Mouse (Mus musculus) liver, embryonic 12.5 days (tissue): ENCODE data around the gene Styx. TPM values are rescaled to one million over a fixed set of nuclear protein-coding genes. Genes with fewer than 3 reads are reported as not detected.

Source experiments
- ATAC-seq: fragments of 200-750 bp; cut with Nextera tagmentation; 2 replicates; pipeline ENCODE4 v1.8.0; 2017; ENCODE audit warnings: moderate number of reproducible peaks, mild to moderate bottlenecking, moderate library complexity
- H3K27ac ChIP-seq: fragments of 300-500 bp; sonication (generic); 2 replicates; pipeline ENCODE4 v1.5.1; 2016; ENCODE audit warnings: mild to moderate bottlenecking
- H3K27me3 ChIP-seq: fragments of 300-500 bp; sonication (generic); replicated peaks from 2 replicates; pipeline ENCODE4 v1.6.1; 2016; ENCODE audit warnings: mild to moderate bottlenecking, moderate library complexity
- H3K36me3 ChIP-seq: fragments of 300-500 bp; sonication (generic); 2 replicates; pipeline ENCODE4 v1.6.1; 2016; ENCODE audit warnings: mild to moderate bottlenecking, moderate library complexity
- H3K4me1 ChIP-seq: fragments of 300-500 bp; sonication (generic); 2 replicates; pipeline ENCODE4 v1.6.1; 2016
- H3K4me2 ChIP-seq: fragments of 300-500 bp; sonication (generic); 2 replicates; pipeline ENCODE4 v1.6.1; 2016; ENCODE audit warnings: mild to moderate bottlenecking, moderate library complexity
- H3K4me3 ChIP-seq: fragments of 300-500 bp; sonication (generic); 2 replicates; pipeline ENCODE4 v1.5.1; 2016; ENCODE audit warnings: mild to moderate bottlenecking, moderate library complexity
- H3K9ac ChIP-seq: fragments of 300-500 bp; sonication (generic); 2 replicates; pipeline ENCODE4 v1.6.1; 2016; ENCODE audit warnings: mild to moderate bottlenecking, moderate library complexity
- H3K9me3 ChIP-seq: fragments of 300-500 bp; sonication (generic); replicated peaks from 2 replicates; pipeline ENCODE4 v1.6.1; 2016; ENCODE audit warnings: mild to moderate bottlenecking, moderate library complexity
- WGBS: fragments of 180-500 bp; shearing (Covaris S2); methylation state at CpG from one replicate; pipeline ENCODE4 v1.1.7; 2016; ENCODE audit not compliant: insufficient replicate concordance; 5-methylcytosine and 5-hydroxymethylcytosine counted together
- polyA plus RNA-seq: library from polyadenylated mRNA; unstranded; fragments of >200 nt; fragmentation: Nextera tagmentation; extraction: Ambion mirVana; gene quantifications from 2 replicates; pipeline ENCODE4 v1.2.1, GENCODE M21; 2016

Styx gene
- polyA plus RNA-seq, 1 experiment from 2014 or later = 30.3 TPM

DNA sequence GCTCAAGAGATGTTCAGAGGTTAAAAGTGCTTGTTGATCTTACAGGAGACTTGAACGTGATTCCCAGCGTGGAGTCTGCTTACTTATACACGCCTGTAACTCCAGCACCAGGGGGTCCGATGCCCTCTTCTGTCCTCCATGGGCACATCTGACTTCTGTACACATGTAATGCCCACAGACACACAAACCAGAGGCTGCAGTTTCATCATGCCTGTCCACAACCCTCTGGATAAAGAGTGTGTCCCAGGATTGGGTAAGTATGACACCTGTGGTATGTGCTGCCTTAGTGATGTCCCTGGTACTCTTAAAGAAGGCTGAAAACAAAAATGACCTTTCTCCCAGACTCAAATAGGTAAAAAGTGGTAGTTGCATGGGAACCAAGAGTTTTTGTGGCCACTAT, 68.4 kb downstream of the Styx start:
- H3K9ac ChIP-seq = no peak overlapping the region
- no peak overlapping the region for H3K4me3 ChIP-seq
- H3K27me3 ChIP-seq = no peaks in the 10 kb centered on the region
- no peaks in the 10 kb centered on the region for H3K36me3 ChIP-seq
- 70% methylated on average over 4 of the region's 4 CpGs for WGBS
- no peaks in the 10 kb centered on the region for H3K9me3 ChIP-seq
- H3K4me2 ChIP-seq = no peak overlapping the region
- ATAC-seq = no peak
- no peak overlapping the region for H3K27ac ChIP-seq
- H3K4me1 ChIP-seq = no peaks in the 10 kb centered on the region

DNA sequence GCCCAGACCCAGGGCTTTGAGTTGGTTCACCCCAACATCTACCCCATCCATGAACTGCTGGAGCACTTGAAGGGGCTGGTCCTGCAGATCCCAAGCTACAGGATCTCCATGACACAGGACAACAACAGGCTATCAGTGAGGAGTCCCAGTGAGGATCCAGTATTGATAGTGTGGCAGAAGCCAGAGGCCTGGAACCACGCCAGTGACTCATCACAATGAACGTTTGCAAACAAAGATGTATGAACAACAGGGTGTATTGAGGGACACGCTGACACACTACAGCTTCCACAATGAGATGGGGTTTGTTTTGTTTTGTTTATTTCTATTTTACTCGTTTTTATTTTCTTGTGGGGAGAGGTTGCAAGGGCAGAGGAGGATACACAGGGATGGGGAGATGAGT, 71.5 kb downstream of the Styx start:
- H3K9ac ChIP-seq = no peak overlapping the region
- H3K36me3 ChIP-seq = no peaks in the 10 kb centered on the region
- no peak overlapping the region for H3K27ac ChIP-seq
- H3K4me3 ChIP-seq = no peak overlapping the region
- peaks cover 5% of the 10 kb centered on the region; the same call in 1 of the 2 replicates for H3K9me3 ChIP-seq
- 44% methylated on average over 4 of the region's 4 CpGs for WGBS
- no peak for ATAC-seq
- no peak overlapping the region for H3K4me2 ChIP-seq
- no peaks in the 10 kb centered on the region for H3K4me1 ChIP-seq
- H3K27me3 ChIP-seq = no peaks in the 10 kb centered on the region

DNA sequence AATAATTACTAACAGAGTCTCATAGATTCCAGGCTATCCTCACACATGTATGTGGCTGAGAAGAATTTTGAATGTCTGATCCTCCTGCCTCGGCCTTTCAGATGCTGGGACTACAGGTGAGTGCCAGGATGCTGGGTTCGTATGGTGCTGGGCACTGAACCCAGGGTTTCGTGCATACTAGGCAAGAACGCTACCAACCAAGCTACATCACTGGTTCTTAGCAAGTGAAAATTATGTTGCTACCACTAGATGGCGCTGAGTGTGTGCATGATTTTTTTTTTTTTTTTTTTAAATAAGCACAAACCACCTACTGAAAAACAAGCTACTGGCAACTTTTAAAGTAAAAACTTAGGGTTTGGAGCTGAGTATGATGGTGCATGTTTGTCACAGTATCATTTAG, 72.3 kb downstream of the Styx start:
- WGBS = 11% methylated on average over 5 of the region's 5 CpGs
- no peaks in the 10 kb centered on the region for H3K27me3 ChIP-seq

DNA sequence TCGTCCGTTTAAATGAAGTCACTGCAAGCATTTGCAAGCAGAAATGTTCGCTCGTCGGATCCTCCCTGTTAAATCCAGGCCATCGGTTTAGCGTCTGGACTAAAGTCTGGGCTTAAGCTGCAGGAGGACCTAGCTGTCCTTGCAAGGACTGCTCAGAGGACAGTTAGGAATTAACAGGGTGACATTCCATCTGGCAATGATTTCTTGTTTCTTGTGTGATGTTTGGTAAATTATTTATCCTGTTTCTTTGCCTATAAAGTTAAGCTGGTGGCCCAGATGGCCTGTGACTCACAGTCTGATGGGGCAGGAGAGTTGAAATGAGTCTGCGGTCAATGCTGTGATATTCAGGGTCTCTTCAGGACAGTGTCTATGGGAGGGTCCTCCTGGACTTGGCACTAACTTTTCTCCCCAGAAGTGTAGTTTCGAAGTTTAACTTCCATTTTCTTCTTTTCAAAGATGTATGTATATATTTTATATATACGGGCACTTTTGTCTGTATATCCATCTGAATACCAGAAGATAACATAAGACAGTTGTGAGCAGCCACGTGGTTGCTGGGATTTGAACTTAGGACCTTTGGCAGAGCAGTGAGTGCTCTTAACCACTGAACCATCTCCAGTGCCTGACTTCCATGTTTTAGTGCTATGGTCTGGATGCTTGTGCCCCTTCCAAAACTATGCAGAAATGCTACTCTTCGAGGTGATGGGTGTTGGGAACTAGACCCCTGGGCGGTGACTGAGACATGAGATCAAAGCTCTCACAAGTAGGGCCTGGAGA, 79.4 kb downstream of the Styx start:
- H3K36me3 ChIP-seq = no peaks in the 10 kb centered on the region
- H3K4me1 ChIP-seq = no peaks in the 10 kb centered on the region
- no peak overlapping the region for H3K4me2 ChIP-seq
- ATAC-seq = no peak
- WGBS = 70% methylated on average over 13 of the region's 13 CpGs
- H3K27me3 ChIP-seq = no peaks in the 10 kb centered on the region
- peaks cover 17% of the 10 kb centered on the region for H3K9me3 ChIP-seq
- no peak overlapping the region for H3K27ac ChIP-seq
- H3K9ac ChIP-seq = no peak overlapping the region
- H3K4me3 ChIP-seq = no peak overlapping the region

More for the DNA sequence above, 72.3 kb downstream of the Styx start:
- Histone ChIP-seq H3K4me3 (no peak overlapping the region), H3K4me2 (no peak overlapping the region), H3K9ac (no peak overlapping the region), H3K27ac (no peak overlapping the region), H3K9me3 (peaks cover 5% of the 10 kb centered on the region; the same call in 1 of the 2 replicates), H3K4me1 (no peaks in the 10 kb centered on the region), H3K36me3 (no peaks in the 10 kb centered on the region)
- ATAC-seq = no peak

DNA sequence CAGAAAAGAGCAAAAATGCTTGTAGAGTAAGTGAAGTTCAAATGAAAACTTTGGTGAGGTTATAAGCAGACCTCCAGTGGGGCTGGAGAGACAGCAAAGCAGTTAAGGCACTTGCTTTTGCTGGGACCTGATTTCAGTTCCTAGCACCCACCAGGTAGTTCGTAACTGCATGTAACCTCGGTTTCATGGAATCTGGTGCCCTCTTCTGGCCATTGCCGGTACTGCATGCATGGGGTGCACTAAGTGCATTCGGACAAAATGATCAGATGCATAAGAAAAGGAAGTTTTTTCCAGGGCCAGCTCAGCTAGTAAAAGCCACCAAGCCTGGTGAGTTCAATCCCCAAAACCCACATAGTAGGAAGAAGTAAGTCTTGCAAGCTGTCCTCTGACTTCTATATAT, 81.1 kb downstream of the Styx start:
- Histone ChIP-seq H3K27ac (no peak overlapping the region), H3K36me3 (no peaks in the 10 kb centered on the region), H3K27me3 (no peaks in the 10 kb centered on the region), H3K4me3 (no peak overlapping the region), H3K4me1 (no peaks in the 10 kb centered on the region), H3K9me3 (peaks cover 12% of the 10 kb centered on the region), H3K9ac (no peak overlapping the region), H3K4me2 (no peak overlapping the region)
- WGBS = 65% methylated on average over 4 of the region's 4 CpGs
- ATAC-seq = no peak

DNA sequence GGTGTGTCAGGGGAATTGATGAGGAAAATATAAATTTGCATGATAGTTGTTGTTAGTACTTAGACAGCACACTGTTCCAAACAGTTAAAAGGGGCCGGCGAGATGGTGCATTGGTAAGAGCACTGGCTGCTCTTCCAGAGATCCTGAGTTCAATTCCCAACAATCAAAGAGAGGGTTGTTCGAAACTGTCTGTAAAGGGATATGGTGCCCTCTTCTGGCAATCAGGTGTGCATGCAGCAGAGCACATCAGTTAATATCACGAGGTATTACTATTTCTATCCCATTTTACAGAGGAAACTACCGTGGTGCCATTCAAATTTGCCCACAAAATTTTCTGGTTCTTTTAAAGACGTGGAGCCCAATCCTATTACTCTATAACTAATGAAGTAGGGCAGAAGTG, 83.3 kb downstream of the Styx start:
- no peak for ATAC-seq
- 49% methylated on average over 6 of the region's 6 CpGs for WGBS
- H3K4me3 ChIP-seq = no peak overlapping the region
- H3K36me3 ChIP-seq = no peaks in the 10 kb centered on the region
- no peak overlapping the region for H3K4me2 ChIP-seq
- H3K9ac ChIP-seq = no peak overlapping the region
- H3K27ac ChIP-seq = no peak overlapping the region
- no peaks in the 10 kb centered on the region for H3K27me3 ChIP-seq
- H3K4me1 ChIP-seq = no peaks in the 10 kb centered on the region
- peaks cover 12% of the 10 kb centered on the region for H3K9me3 ChIP-seq

DNA sequence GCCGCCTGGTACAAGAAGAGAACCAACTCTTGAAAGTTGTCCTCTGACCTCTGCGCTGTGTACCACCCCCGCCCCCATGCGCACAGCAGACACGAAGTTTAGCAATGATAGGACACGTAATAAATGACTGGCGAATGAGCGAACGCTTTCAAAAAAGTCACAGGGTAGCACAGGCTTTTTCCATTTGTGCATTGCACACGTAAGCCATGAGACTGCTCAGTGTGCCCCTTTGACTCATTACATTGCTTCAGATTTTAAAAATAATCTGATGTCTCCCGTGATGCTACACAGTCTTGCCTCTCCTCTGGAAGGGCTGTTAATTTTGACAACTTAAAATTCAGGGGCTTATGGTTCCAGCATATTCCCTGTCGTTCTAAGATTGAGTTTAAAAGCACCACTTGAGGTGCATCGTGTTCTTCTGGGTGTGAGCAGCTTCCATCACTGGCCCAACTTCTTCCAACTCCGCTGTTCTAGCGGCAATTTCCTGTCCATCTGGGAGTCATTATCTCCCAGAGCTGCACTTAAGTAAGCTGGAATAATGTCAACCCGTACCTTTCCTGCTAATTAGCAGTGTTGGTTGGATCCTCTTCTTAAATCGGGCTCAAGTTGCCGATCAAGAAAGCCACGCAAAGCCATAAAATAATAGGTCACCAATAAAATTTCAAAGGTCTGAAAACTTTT, 87.5 kb downstream of the Styx start:
- WGBS = 67% methylated on average over 19 of the region's 19 CpGs
- no peak overlapping the region for H3K4me3 ChIP-seq
- no peak for ATAC-seq

DNA sequence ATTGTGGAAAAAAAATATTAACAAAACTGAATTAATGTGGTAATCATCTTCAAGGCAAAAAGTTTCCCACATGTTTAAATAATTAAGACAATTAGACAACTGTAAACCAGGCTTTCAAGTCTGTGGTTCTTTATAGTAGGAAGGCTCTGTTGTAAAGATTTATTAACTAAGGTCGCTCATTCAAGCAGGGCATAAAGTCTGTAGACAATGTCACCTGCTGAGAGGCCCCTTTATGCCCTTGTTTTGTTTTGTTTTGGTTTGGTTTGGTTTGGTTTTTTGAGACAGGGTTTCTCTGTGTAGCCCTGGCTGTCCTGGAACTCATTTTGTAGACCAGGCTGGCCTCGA, 88.0 kb downstream of the Styx start:
- 81% methylated on average over 2 of the region's 2 CpGs for WGBS

More for the DNA sequence above, 87.5 kb downstream of the Styx start:
- Histone ChIP-seq H3K4me1 (peaks cover 9% of the 10 kb centered on the region), H3K36me3 (no peaks in the 10 kb centered on the region), H3K9ac (no peak overlapping the region), H3K9me3 (no peaks in the 10 kb centered on the region), H3K27me3 (no peaks in the 10 kb centered on the region), H3K4me2 (no peak overlapping the region), H3K27ac (no peak overlapping the region)

DNA sequence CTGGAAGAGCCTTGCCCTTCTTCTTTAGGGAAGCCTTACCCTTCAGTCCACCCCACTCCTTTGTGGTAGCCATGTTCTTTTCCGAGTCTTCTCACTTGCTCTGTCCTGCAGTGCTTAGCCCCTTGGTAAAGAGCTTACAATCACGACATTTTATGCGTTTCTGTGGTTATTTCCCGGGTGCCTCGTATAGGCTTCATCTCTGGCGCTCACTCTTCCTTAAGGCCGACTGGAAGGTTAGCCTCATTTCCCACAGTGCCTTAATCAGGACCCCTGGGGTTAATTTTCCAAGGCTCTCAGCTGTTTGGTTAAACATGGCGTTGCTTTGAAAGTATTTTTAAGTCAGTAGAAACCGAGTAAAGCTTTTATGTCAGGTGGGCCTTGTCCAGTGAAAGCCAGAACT, 88.5 kb downstream of the Styx start:
- ATAC-seq = no peak
- no peak overlapping the region for H3K4me3 ChIP-seq
- H3K27ac ChIP-seq = no peak overlapping the region
- no peak overlapping the region for H3K9ac ChIP-seq
- H3K36me3 ChIP-seq = no peaks in the 10 kb centered on the region
- peaks cover 15% of the 10 kb centered on the region for H3K4me1 ChIP-seq
- WGBS = 66% methylated on average over 9 of the region's 9 CpGs
- H3K4me2 ChIP-seq = no peak overlapping the region
- no peaks in the 10 kb centered on the region for H3K9me3 ChIP-seq
- H3K27me3 ChIP-seq = no peaks in the 10 kb centered on the region

More for the DNA sequence above, 88.0 kb downstream of the Styx start:
- Histone ChIP-seq H3K9me3 (no peaks in the 10 kb centered on the region), H3K36me3 (no peaks in the 10 kb centered on the region), H3K9ac (no peak overlapping the region), H3K27ac (no peak overlapping the region), H3K27me3 (no peaks in the 10 kb centered on the region), H3K4me2 (no peak overlapping the region), H3K4me3 (no peak overlapping the region), H3K4me1 (peaks cover 14% of the 10 kb centered on the region)
- ATAC-seq = no peak

DNA sequence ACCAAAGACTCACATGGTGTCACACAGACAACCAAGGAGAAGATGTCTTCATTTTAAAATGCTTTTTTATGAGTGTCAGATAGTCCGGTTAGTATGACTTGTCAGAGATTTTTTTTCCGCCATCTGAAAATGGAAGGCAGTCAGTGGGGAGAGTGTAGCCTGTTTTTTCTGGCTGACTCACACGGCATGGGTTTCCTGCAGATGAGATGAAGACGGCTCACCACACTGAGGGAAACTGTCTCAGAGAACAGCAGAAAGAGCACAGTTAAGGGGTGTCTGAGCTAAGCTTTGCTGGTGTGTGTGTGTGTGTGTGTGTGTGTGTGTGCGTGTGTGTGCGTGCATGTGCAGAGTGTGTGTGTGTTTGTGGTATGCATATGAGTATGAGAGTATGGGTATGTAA, 90.4 kb downstream of the Styx start:
- H3K9me3 ChIP-seq = no peaks in the 10 kb centered on the region
- no peak overlapping the region for H3K4me3 ChIP-seq
- no peaks in the 10 kb centered on the region for H3K27me3 ChIP-seq
- no peak overlapping the region for H3K27ac ChIP-seq
- H3K4me1 ChIP-seq = peaks cover 32% of the 10 kb centered on the region
- no peaks in the 10 kb centered on the region for H3K36me3 ChIP-seq
- H3K9ac ChIP-seq = no peak overlapping the region
- H3K4me2 ChIP-seq = no peak overlapping the region
- WGBS = 69% methylated on average over 6 of the region's 6 CpGs
- no peak for ATAC-seq

DNA sequence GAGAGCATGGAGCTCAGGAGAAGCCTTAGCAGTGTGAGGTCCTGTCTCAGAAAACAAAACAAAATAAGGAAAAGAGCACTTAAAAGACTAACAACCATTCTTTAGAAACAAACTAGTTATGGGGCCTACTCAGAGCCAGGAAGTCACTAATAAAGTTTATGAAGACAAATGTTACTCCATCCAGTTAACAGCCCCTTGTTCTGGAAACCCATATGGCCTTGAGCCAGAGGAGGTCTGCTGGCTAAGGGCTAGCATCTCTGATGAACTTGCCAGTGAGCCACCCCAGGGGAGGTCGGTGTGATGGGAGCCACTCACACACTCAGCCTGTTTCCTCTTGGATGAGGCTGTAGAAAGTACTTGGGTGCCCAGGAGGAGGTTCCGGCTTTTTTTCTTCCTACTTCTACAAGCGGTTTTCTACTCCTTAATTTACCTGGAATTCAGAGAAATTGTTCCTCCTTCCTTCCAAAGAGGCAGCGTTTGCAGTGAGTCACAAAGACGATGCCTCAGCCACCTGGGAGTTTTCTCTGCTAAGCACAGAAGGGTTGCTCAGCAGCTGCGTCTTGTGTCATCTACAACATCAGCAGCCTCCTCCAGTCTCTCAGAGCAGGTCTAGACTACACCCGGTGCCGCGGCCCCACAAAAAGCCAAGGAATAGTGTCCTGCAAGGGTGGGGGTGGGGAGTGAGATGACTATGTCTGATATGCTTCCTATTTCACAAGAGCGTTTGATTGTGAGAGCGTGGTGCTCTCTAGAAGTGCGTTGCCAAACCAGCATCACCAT, 92.1 kb downstream of the Styx start:
- 49% methylated on average over 12 of the region's 12 CpGs for WGBS
- Histone ChIP-seq H3K27me3 (no peaks in the 10 kb centered on the region), H3K4me3 (no peak overlapping the region), H3K4me2 (no peak overlapping the region), H3K9me3 (no peaks in the 10 kb centered on the region), H3K4me1 (peaks cover 32% of the 10 kb centered on the region), H3K36me3 (no peaks in the 10 kb centered on the region), H3K9ac (no peak overlapping the region), H3K27ac (no peak overlapping the region)
- ATAC-seq = no peak

DNA sequence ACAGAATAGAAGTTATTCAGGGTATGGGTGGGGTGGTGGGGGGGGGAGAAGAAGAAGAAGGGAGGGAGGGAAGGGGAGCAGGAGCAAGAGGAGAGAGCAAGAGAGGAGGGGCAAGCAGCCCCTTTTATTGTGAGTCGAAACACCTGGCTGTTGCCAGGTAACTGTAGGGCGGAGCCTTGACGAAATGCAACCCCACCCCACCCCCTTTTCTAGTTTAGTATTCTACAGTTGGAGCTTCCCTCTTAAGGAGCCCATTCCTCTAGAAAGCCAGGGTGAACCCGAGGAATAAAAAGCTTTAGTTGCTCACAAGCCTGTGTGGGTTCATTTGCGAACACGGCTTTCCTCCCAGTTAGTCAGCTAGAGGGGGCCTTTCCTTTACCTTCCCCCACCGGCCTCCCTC, 94.0 kb downstream of the Styx start:
- Histone ChIP-seq H3K27ac (peak overlapping the region; percentile 37; the same call in 1 of the 2 replicates), H3K9me3 (no peaks in the 10 kb centered on the region), H3K4me1 (peaks cover 32% of the 10 kb centered on the region), H3K4me3 (no peak overlapping the region), H3K27me3 (no peaks in the 10 kb centered on the region), H3K4me2 (peak overlapping the region; percentile 38), H3K9ac (no peak overlapping the region), H3K36me3 (no peaks in the 10 kb centered on the region)
- no peak for ATAC-seq
- WGBS = 57% methylated on average over 7 of the region's 7 CpGs
